ENCODE assay signal across 10 mouse cellular contexts in genomic region chr6:90808544-90808943, GRCm38 (mm10).
A peak's percentile ranks its signal among the peaks of the same experiment; 100 is the strongest.
DNase-seq lines count a peak whose midpoint lies in the region; ATAC-seq and TF ChIP-seq lines count a peak whose summit lies in the region.
"Had no signal": no experiment of that assay in that cellular context is flagged by ENCODE, and none has a peak within 500 bp of the region (broad histone marks: within the 10 kb centered on the region; RNA-seq: fewer than 3 reads in every experiment).

No protein-coding gene starts in this region.

- H3K4me1 ChIP-seq in hindbrain, postnatal 0 days (ENCODE audit: insufficient read depth, low read length): peaks cover 61% of the 10 kb centered on the region

- H3K9me3 ChIP-seq in hindbrain, postnatal 0 days (ENCODE audit: low read length): no peaks in the 10 kb centered on the region

- peak overlapping the region; percentile 54 for H3K9ac ChIP-seq in hindbrain, postnatal 0 days (replicated peaks; ENCODE audit: low read length)

- peak overlapping the region; percentile 41 for H3K4me3 ChIP-seq in hindbrain, postnatal 0 days (ENCODE audit: low read length)

- peak overlapping the region; percentile 60 for H3K4me2 ChIP-seq in hindbrain, postnatal 0 days (ENCODE audit: low read depth, low read length)
- H3K4me2 ChIP-seq: liver, embryonic 11.5 days had no signal

- WGBS in hindbrain, postnatal 0 days: 16% methylated on average over 5 of the region's 5 CpGs

- DNase-seq in cerebellum, adult 11-12 months: peak; percentile 71
- no peak for DNase-seq in cerebellum, postnatal 10 days
- peak; percentile 45 for DNase-seq in right cerebral cortex, postnatal 25 days
- no peak for DNase-seq in right cerebral cortex, postnatal 4 days
- DNase-seq in hindbrain, postnatal 0 days (ENCODE audit: low spot score): peak; percentile 42
- peak; percentile 25 for DNase-seq in splenic B cell, adult 2 months (ENCODE audit: low read depth, low spot score)
- DNase-seq in testis, postnatal 14 days (ENCODE audit: low spot score): no peak
- DNase-seq in spleen, adult 18-20 months: no peak
- DNase-seq: thymus, postnatal 25 days had no signal

- H3K27ac ChIP-seq in hindbrain, postnatal 0 days: peak overlapping the region; percentile 86

- no peaks in the 10 kb centered on the region for H3K27me3 ChIP-seq in hindbrain, postnatal 0 days (ENCODE audit: insufficient read depth, low read length)
- no peaks in the 10 kb centered on the region for H3K27me3 ChIP-seq in splenic B cell, adult 2 months (ENCODE audit: control insufficient read depth, insufficient read depth, low read length, poor library complexity, severe bottlenecking)

- TF ChIP-seq CTCF in hindbrain, postnatal 0 days (IDR thresholded peaks at IDR 0.05; ENCODE audit: low read depth): no peak

- ATAC-seq in hindbrain, postnatal 0 days: no peak

- no peaks in the 10 kb centered on the region for H3K36me3 ChIP-seq in hindbrain, postnatal 0 days (ENCODE audit: insufficient read depth, low read length)
- H3K36me3 ChIP-seq in splenic B cell, adult 2 months (ENCODE audit: control insufficient read depth, insufficient read depth, low read length, poor library complexity, severe bottlenecking): no peaks in the 10 kb centered on the region

Comparison
In these comparisons a context has a peak if more than half of its experiments do, and no peak if none do; other contexts are left out.
1. DNase-seq: peak in cerebellum, adult 11-12 months (single experiment), right cerebral cortex, postnatal 25 days (single experiment), hindbrain, postnatal 0 days (single experiment) and splenic B cell, adult 2 months (single experiment); none in cerebellum, postnatal 10 days (0 of 2), right cerebral cortex, postnatal 4 days (single experiment), testis, postnatal 14 days (single experiment) and spleen, adult 18-20 months (0 of 2).